ENCODE assay signal across 10 mouse cellular contexts in the genomic region with DNA sequence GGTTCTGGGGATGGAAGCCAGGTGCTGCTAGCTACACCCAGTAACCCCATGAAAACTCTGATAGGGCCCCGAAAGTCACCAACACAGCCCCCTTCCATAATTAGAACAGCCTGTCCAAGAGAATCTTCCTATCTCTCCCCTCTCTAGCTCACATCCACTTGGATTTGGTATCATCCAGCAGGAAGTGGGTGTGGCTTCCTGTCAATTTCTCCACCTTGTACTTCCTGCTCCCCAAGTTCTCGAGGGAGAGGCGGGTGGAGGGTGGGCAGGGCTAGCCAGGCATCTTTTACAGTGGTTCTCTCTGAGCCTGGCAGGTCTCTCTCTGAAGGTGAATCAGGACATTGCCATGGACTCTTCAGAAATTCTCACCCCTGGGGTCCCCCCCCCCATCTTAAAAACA. TPM values are rescaled to one million over a fixed set of nuclear protein-coding genes. Genes with fewer than 3 reads are reported as not detected.
DNase-seq lines count a peak whose midpoint lies in the region; ATAC-seq lines count a peak whose summit lies in the region.
"Had no signal": no experiment of that assay in that cellular context is flagged by ENCODE, and none has a peak within 500 bp of the region (broad histone marks: within the 10 kb centered on the region; RNA-seq: fewer than 3 reads in every experiment).

No protein-coding gene starts in this region.

- H3K27ac ChIP-seq in kidney, embryonic 16.5 days (ENCODE audit: low read length), result no peak overlapping the region
- H3K27ac ChIP-seq in neural tube, embryonic 15.5 days (replicated peaks), result peak overlapping the region; percentile 96
- H3K27ac ChIP-seq: forebrain, embryonic 12.5 days had no signal

- peak; percentile 39 for DNase-seq in kidney, adult 18-20 months
- DNase-seq in kidney, postnatal 36 days, result peak; percentile 61 to 62
- no peak for DNase-seq in spleen, adult 12 weeks (ENCODE audit: low spot score)
- DNase-seq in urinary bladder, adult 2 months (ENCODE audit: low spot score), result no peak
- DNase-seq in adrenal gland, adult 18-20 months (ENCODE audit: low spot score in 2 of 2), result no peak
- DNase-seq: cerebellum, adult 8-10 months had no signal

- H3K4me2 ChIP-seq in kidney, embryonic 16.5 days (replicated peaks; ENCODE audit: low read depth, low read length), result no peak overlapping the region
- H3K4me2 ChIP-seq in neural tube, embryonic 15.5 days, result no peak overlapping the region
- H3K4me2 ChIP-seq: forebrain, embryonic 12.5 days had no signal

- H3K4me1 ChIP-seq in kidney, embryonic 16.5 days (ENCODE audit: insufficient read depth, low read length), result peaks cover 10% of the 10 kb centered on the region
- H3K4me1 ChIP-seq in neural tube, embryonic 15.5 days, result peaks cover 24% of the 10 kb centered on the region

- H3K36me3 ChIP-seq in kidney, embryonic 16.5 days (ENCODE audit: insufficient read depth, low read length), result no peaks in the 10 kb centered on the region
- no peaks in the 10 kb centered on the region for H3K36me3 ChIP-seq in neural tube, embryonic 15.5 days
- H3K36me3 ChIP-seq: forebrain, embryonic 12.5 days had no signal

- no peak for ATAC-seq in kidney, embryonic 16.5 days (ENCODE audit: low FRiP score, low TSS enrichment)
- ATAC-seq in granulocyte monocyte progenitor cell, adult 5-6 weeks (replicated peaks; ENCODE audit: poor library complexity, severe bottlenecking), result peak; percentile 33; the same call in 1 of the 2 replicates
- ATAC-seq in neural tube, embryonic 15.5 days (ENCODE audit: low FRiP score), result no peak

- H3K27me3 ChIP-seq in kidney, embryonic 16.5 days (ENCODE audit: insufficient read depth, low read length), result peaks cover 9% of the 10 kb centered on the region; the same call in 1 of the 2 replicates
- no peaks in the 10 kb centered on the region for H3K27me3 ChIP-seq in neural tube, embryonic 15.5 days (replicated peaks)

- no peaks in the 10 kb centered on the region for H3K9me3 ChIP-seq in kidney, embryonic 16.5 days (ENCODE audit: low read length)
- no peaks in the 10 kb centered on the region for H3K9me3 ChIP-seq in neural tube, embryonic 15.5 days (replicated peaks)
- H3K9me3 ChIP-seq: forebrain, embryonic 12.5 days had no signal

- H3K4me3 ChIP-seq in kidney, embryonic 16.5 days (ENCODE audit: low read length), result no peak overlapping the region
- no peak overlapping the region for H3K4me3 ChIP-seq in neural tube, embryonic 15.5 days (replicated peaks)
- H3K4me3 ChIP-seq: forebrain, embryonic 12.5 days had no signal

- H3K9ac ChIP-seq in kidney, embryonic 16.5 days (replicated peaks; ENCODE audit: low read length), result no peak overlapping the region
- H3K9ac ChIP-seq in neural tube, embryonic 15.5 days (replicated peaks), result no peak overlapping the region
- H3K9ac ChIP-seq: forebrain, embryonic 12.5 days had no signal

- 48% methylated on average over 3 of the region's 3 CpGs for WGBS in kidney, embryonic 16.5 days
- WGBS in neural tube, embryonic 15.5 days, result 79% methylated on average over 3 of the region's 3 CpGs

RNA-seq across cellular contexts. Expression of a gene that starts 35.7 kb away (rescaled TPM):
- polyA plus RNA-seq in kidney, embryonic 16.5 days (2015; fragmentation: Nextera tagmentation; extraction: Ambion mirVana), result 128 and 132 TPM in 2 replicates
- total RNA-seq in granulocyte monocyte progenitor cell, adult 5-6 weeks (2014; fragmentation: Nextera tagmentation), result 150 and 178 TPM in 2 replicates
- total RNA-seq in granulocyte monocyte progenitor cell, adult 5-6 weeks (2017), result 451 and 491 TPM in 2 replicates
- polyA plus RNA-seq in neural tube, embryonic 15.5 days (2015; fragmentation: Nextera tagmentation; extraction: Ambion mirVana), result 85.8 and 102 TPM in 2 replicates
- 61.9 and 98.8 TPM in 2 replicates for polyA plus RNA-seq in urinary bladder, adult 2 months (2012; rRNA removed)
- total RNA-seq in adrenal gland, adult 18-20 months (2021), result 100 to 1,000 TPM; 276 to 511 TPM

Comparison
In these comparisons a context has a peak if more than half of its experiments do, and no peak if none do; other contexts are left out.
1. DNase-seq: peak in kidney, adult 18-20 months (single experiment) and kidney, postnatal 36 days (2 of 2); none in spleen, adult 12 weeks (single experiment), urinary bladder, adult 2 months (single experiment) and adrenal gland, adult 18-20 months (0 of 2).